Mouse (Mus musculus) neutrophil, adult 59 days (primary cell): ENCODE results near the gene 1700028K03Rik. TPM values are rescaled to one million over a fixed set of nuclear protein-coding genes. Genes with fewer than 3 reads are reported as not detected.

Experiments used
- total RNA-seq, 2 experiments: library from RNA; stranded (reverse); gene quantifications; 1 replicate in 1 of 2; 2 replicates in 1 of 2; pipeline ENCODE4 v1.2.4; 2023

The 1700028K03Rik gene
- not detected for total RNA-seq

GRCm38 (mm10) chr5:107534581-107534980, at the start of gene 1700028K03Rik:
1700028K03Rik (plus strand) TSS chr5:107534709.

GRCm38 (mm10) chr5:107507321-107507720, 27.2 kb upstream of the 1700028K03Rik start, which contains the start of gene Gm42669:
Gm42669 (plus strand) TSS chr5:107507621.

GRCm38 (mm10) chr5:107597301-107598077, 63.0 kb downstream of the 1700028K03Rik start, which contains the start of the genes Rpap2 and Glmn:
Rpap2 (plus strand) TSS chr5:107597373.
Glmn (minus strand) TSS chr5:107597888.

Other genes starting within 250 kb of the 1700028K03Rik start
- 1 to 10 TPM in 1 of 2 experiments, under 1 TPM in 1; 0.84 to 4.3 TPM for gene Tgfbr3, start 245.1 kb upstream of the 1700028K03Rik start, total RNA-seq
- gene Brdt, start 203.6 kb upstream of the 1700028K03Rik start, total RNA-seq = under 1 TPM in 1 of 2 experiments, not detected in 1; 0.22 TPM
- not detected for gene Ephx4, start 132.0 kb upstream of the 1700028K03Rik start, total RNA-seq
- not detected for gene Lpcat2b, start 103.2 kb upstream of the 1700028K03Rik start, total RNA-seq
- 1 to 10 TPM; 3.2 to 5.1 TPM for gene Btbd8, start 96.7 kb upstream of the 1700028K03Rik start, total RNA-seq
- gene Gm42669, start 27.1 kb upstream of the 1700028K03Rik start, total RNA-seq = under 1 TPM in 1 of 2 experiments, not detected in 1; 0.13 TPM
- gene Rpap2, start 62.7 kb downstream of the 1700028K03Rik start, total RNA-seq = 10 to 100 TPM in 1 of 2 experiments, 1 to 10 TPM in 1; 7.4 to 10.2 TPM
- gene Glmn, start 63.2 kb downstream of the 1700028K03Rik start, total RNA-seq = 1 to 10 TPM; 1.8 to 3.2 TPM
- 10 to 100 TPM; 20.5 to 21.1 TPM for gene Gfi1, start 191.3 kb downstream of the 1700028K03Rik start, total RNA-seq